Mouse (Mus musculus): ENCODE results near the gene Cyp2s1. TPM values are rescaled to one million over a fixed set of nuclear protein-coding genes. Genes with fewer than 3 reads are reported as not detected.

Gene Cyp2s1
- polyA plus RNA-seq (2015; fragmentation: Nextera tagmentation; extraction: Ambion mirVana): 4.1 and 4.6 TPM in 2 replicates

GRCm38 (mm10) chr7:25816241-25816919 lies at the start of gene Cyp2s1:
TSS of gene Cyp2s1 (minus strand) at chr7:25816913.
- no peaks in the 10 kb centered on the region for H3K9me3 ChIP-seq (ENCODE audit: control insufficient read depth, low read length)
- peaks cover 4% of the 10 kb centered on the region; the same call in 1 of the 2 replicates for H3K4me1 ChIP-seq (ENCODE audit: control insufficient read depth, insufficient read depth, low read depth, low read length)
- no peaks in the 10 kb centered on the region for H3K36me3 ChIP-seq (ENCODE audit: control insufficient read depth, insufficient read depth, low read length)
- peaks cover 12% of the 10 kb centered on the region for H3K27me3 ChIP-seq (replicated peaks; ENCODE audit: control insufficient read depth, insufficient read depth, low read length)
- peak within 1 kb of the TSS; percentile 78 for H3K4me2 ChIP-seq (ENCODE audit: low read length)
- ATAC-seq: peak; percentile 76
- H3K27ac ChIP-seq (ENCODE audit: low read depth, low read length): no peak within 1 kb of the TSS
- H3K9ac ChIP-seq (ENCODE audit: low read depth, low read length): peak within 1 kb of the TSS; percentile 76
- WGBS: 1% methylated on average over 40 of the region's 40 CpGs
- H3K4me3 ChIP-seq (ENCODE audit: low read length): peak within 1 kb of the TSS; percentile 53

GRCm38 (mm10) chr7:25864861-25865260 lies 48.1 kb upstream of the Cyp2s1 start:
- Histone ChIP-seq H3K27me3 (replicated peaks; ENCODE audit: control insufficient read depth, insufficient read depth, low read length) (no peaks in the 10 kb centered on the region), H3K36me3 (ENCODE audit: control insufficient read depth, insufficient read depth, low read length) (no peaks in the 10 kb centered on the region), H3K9ac (ENCODE audit: low read depth, low read length) (no peak overlapping the region), H3K4me2 (ENCODE audit: low read length) (no peak overlapping the region), H3K9me3 (ENCODE audit: control insufficient read depth, low read length) (0 out of 2 replicates have a peak, but pooled peaks cover 3% of the 10 kb centered on the region), H3K27ac (ENCODE audit: low read depth, low read length) (no peak overlapping the region), H3K4me1 (ENCODE audit: control insufficient read depth, insufficient read depth, low read depth, low read length) (no peaks in the 10 kb centered on the region), H3K4me3 (ENCODE audit: low read length) (no peak overlapping the region)
- no peak for ATAC-seq
- WGBS: 45% methylated on average over 5 of the region's 5 CpGs

- Histone ChIP-seq H3K4me3 (ENCODE audit: low read length) (no peak overlapping the region), H3K36me3 (ENCODE audit: control insufficient read depth, insufficient read depth, low read length) (no peaks in the 10 kb centered on the region), H3K4me2 (ENCODE audit: low read length) (no peak overlapping the region), H3K9ac (ENCODE audit: low read depth, low read length) (no peak overlapping the region), H3K9me3 (ENCODE audit: control insufficient read depth, low read length) (0 out of 2 replicates have a peak, but pooled peaks cover 3% of the 10 kb centered on the region), H3K27ac (ENCODE audit: low read depth, low read length) (no peak overlapping the region), H3K27me3 (replicated peaks; ENCODE audit: control insufficient read depth, insufficient read depth, low read length) (no peaks in the 10 kb centered on the region), H3K4me1 (ENCODE audit: control insufficient read depth, insufficient read depth, low read depth, low read length) (no peaks in the 10 kb centered on the region)
- WGBS: 84% methylated on average over 3 of the region's 3 CpGs
- ATAC-seq: no peak
These were observed 47.0 kb upstream of the Cyp2s1 start for GRCm38 (mm10) chr7:25863756-25864155.

- ATAC-seq: no peak
- no peaks in the 10 kb centered on the region for H3K36me3 ChIP-seq (ENCODE audit: control insufficient read depth, insufficient read depth, low read length)
- H3K27me3 ChIP-seq (replicated peaks; ENCODE audit: control insufficient read depth, insufficient read depth, low read length): no peaks in the 10 kb centered on the region
- 83% methylated on average over 2 of the region's 2 CpGs for WGBS
- H3K4me3 ChIP-seq (ENCODE audit: low read length): no peak overlapping the region
- H3K4me1 ChIP-seq (ENCODE audit: control insufficient read depth, insufficient read depth, low read depth, low read length): no peaks in the 10 kb centered on the region
- no peaks in the 10 kb centered on the region for H3K9me3 ChIP-seq (ENCODE audit: control insufficient read depth, low read length)
- H3K27ac ChIP-seq (ENCODE audit: low read depth, low read length): no peak overlapping the region
- H3K9ac ChIP-seq (ENCODE audit: low read depth, low read length): no peak overlapping the region
- H3K4me2 ChIP-seq (ENCODE audit: low read length): no peak overlapping the region
These were observed 45.7 kb upstream of the Cyp2s1 start for GRCm38 (mm10) chr7:25862365-25862764.

GRCm38 (mm10) chr7:25859962-25860870 lies 43.5 kb upstream of the Cyp2s1 start:
- Histone ChIP-seq H3K36me3 (ENCODE audit: control insufficient read depth, insufficient read depth, low read length) (no peaks in the 10 kb centered on the region), H3K4me3 (ENCODE audit: low read length) (peak overlapping the region; percentile 1; the same call in 1 of the 2 replicates), H3K27me3 (replicated peaks; ENCODE audit: control insufficient read depth, insufficient read depth, low read length) (no peaks in the 10 kb centered on the region), H3K9ac (ENCODE audit: low read depth, low read length) (no peak overlapping the region), H3K9me3 (ENCODE audit: control insufficient read depth, low read length) (no peaks in the 10 kb centered on the region), H3K4me2 (ENCODE audit: low read length) (peak overlapping the region; percentile 43), H3K27ac (ENCODE audit: low read depth, low read length) (no peak overlapping the region), H3K4me1 (ENCODE audit: control insufficient read depth, insufficient read depth, low read depth, low read length) (no peaks in the 10 kb centered on the region)
- ATAC-seq: no peak
- 23% methylated on average over 9 of the region's 9 CpGs for WGBS

GRCm38 (mm10) chr7:25855082-25855481 lies 38.4 kb upstream of the Cyp2s1 start:
- Histone ChIP-seq H3K4me1 (ENCODE audit: control insufficient read depth, insufficient read depth, low read depth, low read length) (no peaks in the 10 kb centered on the region), H3K9ac (ENCODE audit: low read depth, low read length) (no peak overlapping the region), H3K36me3 (ENCODE audit: control insufficient read depth, insufficient read depth, low read length) (no peaks in the 10 kb centered on the region), H3K4me3 (ENCODE audit: low read length) (no peak overlapping the region), H3K4me2 (ENCODE audit: low read length) (no peak overlapping the region), H3K9me3 (ENCODE audit: control insufficient read depth, low read length) (no peaks in the 10 kb centered on the region), H3K27me3 (replicated peaks; ENCODE audit: control insufficient read depth, insufficient read depth, low read length) (no peaks in the 10 kb centered on the region), H3K27ac (ENCODE audit: low read depth, low read length) (no peak overlapping the region)
- WGBS: 36% methylated on average over 8 of the region's 8 CpGs
- no peak for ATAC-seq

GRCm38 (mm10) chr7:25848444-25848812 lies 31.7 kb upstream of the Cyp2s1 start:
- WGBS: 18% methylated on average over 11 of the region's 11 CpGs
- Histone ChIP-seq H3K36me3 (ENCODE audit: control insufficient read depth, insufficient read depth, low read length) (no peaks in the 10 kb centered on the region), H3K9me3 (ENCODE audit: control insufficient read depth, low read length) (no peaks in the 10 kb centered on the region), H3K9ac (ENCODE audit: low read depth, low read length) (peak overlapping the region; percentile 68), H3K4me3 (ENCODE audit: low read length) (peak overlapping the region; percentile 52), H3K27me3 (replicated peaks; ENCODE audit: control insufficient read depth, insufficient read depth, low read length) (no peaks in the 10 kb centered on the region), H3K4me1 (ENCODE audit: control insufficient read depth, insufficient read depth, low read depth, low read length) (no peaks in the 10 kb centered on the region), H3K27ac (ENCODE audit: low read depth, low read length) (peak overlapping the region; percentile 36; the same call in 1 of the 2 replicates), H3K4me2 (ENCODE audit: low read length) (peak overlapping the region; percentile 61)
- peak; percentile 83 for ATAC-seq

- Histone ChIP-seq H3K36me3 (ENCODE audit: control insufficient read depth, insufficient read depth, low read length) (no peaks in the 10 kb centered on the region), H3K4me1 (ENCODE audit: control insufficient read depth, insufficient read depth, low read depth, low read length) (no peaks in the 10 kb centered on the region), H3K27ac (ENCODE audit: low read depth, low read length) (peak overlapping the region; percentile 36; the same call in 1 of the 2 replicates), H3K9ac (ENCODE audit: low read depth, low read length) (peak overlapping the region; percentile 68), H3K4me2 (ENCODE audit: low read length) (peak overlapping the region; percentile 61), H3K4me3 (ENCODE audit: low read length) (peak overlapping the region; percentile 52), H3K9me3 (ENCODE audit: control insufficient read depth, low read length) (no peaks in the 10 kb centered on the region), H3K27me3 (replicated peaks; ENCODE audit: control insufficient read depth, insufficient read depth, low read length) (no peaks in the 10 kb centered on the region)
- 13% methylated on average over 13 of the region's 13 CpGs for WGBS
- peak; percentile 94 for ATAC-seq
These were observed 31.2 kb upstream of the Cyp2s1 start for GRCm38 (mm10) chr7:25847722-25848443.
